Mouse (Mus musculus): Measurements from ENCODE around the gene Tbc1d8. TPM values are rescaled to one million over a fixed set of nuclear protein-coding genes. Genes with fewer than 3 reads are reported as not detected.
A peak's percentile ranks its signal among the peaks of the same experiment; 100 is the strongest.

The Tbc1d8 gene
- total and polyA plus RNA-seq, 2 experiments: 7.0 to 13.9 TPM

GRCm38 (mm10) chr1:39428280-39428679, 50.3 kb downstream of the Tbc1d8 start:
- Histone ChIP-seq H3K79me2 (ENCODE audit: control insufficient read depth, insufficient read depth, low read length) (peaks cover 9% of the 10 kb centered on the region; the same call in 1 of the 2 replicates), H3K9ac (ENCODE audit: low read depth, low read length) (no peak overlapping the region), H3K27ac (replicated peaks; ENCODE audit: insufficient read depth, low read depth, low read length) (no peak overlapping the region), H3K4me1 (ENCODE audit: control insufficient read depth, insufficient read depth, low read length) (peaks cover 8% of the 10 kb centered on the region; the same call in 1 of the 2 replicates), H3K36me3 (ENCODE audit: control insufficient read depth, insufficient read depth, low read length) (no peaks in the 10 kb centered on the region), H3K27me3 (ENCODE audit: control insufficient read depth, insufficient read depth, low read length) (no peaks in the 10 kb centered on the region), H3K4me3 (ENCODE audit: insufficient read depth, low read depth, low read length) (no peak overlapping the region)
- DNase-seq (ENCODE audit: extremely low read depth, low read depth, low spot score): no peak
- TF ChIP-seq POLR2A (IDR thresholded peaks at IDR 0.05; ENCODE audit: extremely low read depth, insufficient read depth, low read length): no peak
- no peak for TF ChIP-seq CTCF (IDR thresholded peaks at IDR 0.05; ENCODE audit: low read depth, low read length)
- WGBS: 77% methylated on average over 4 of the region's 4 CpGs

DNA sequence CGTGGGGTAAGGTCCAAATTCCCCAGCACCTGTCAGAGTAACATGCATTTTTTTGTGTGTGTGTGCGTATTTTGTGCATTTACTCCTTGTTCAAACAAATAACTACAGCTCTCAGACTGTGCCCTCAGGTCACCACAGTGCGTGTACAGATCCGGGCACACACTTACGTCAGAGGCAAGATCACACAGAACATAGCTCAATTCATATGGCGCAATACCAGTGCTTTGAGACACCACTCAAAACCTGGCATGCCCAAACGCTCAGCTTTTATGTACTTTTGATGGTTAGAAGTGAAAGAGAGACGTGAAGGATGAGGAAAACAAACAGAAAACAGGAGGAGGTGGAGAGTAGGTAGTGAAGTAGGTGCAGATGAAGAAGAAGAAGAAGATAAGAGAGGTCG, 53.1 kb downstream of the Tbc1d8 start:
- 30% methylated on average over 9 of the region's 9 CpGs for WGBS
- no peaks in the 10 kb centered on the region for H3K27me3 ChIP-seq (ENCODE audit: control insufficient read depth, insufficient read depth, low read length)
- TF ChIP-seq POLR2A (IDR thresholded peaks at IDR 0.05; ENCODE audit: extremely low read depth, insufficient read depth, low read length) (no peak), CTCF (IDR thresholded peaks at IDR 0.05; ENCODE audit: low read depth, low read length) (no peak)
- DNase-seq (ENCODE audit: extremely low read depth, low read depth, low spot score): peak; percentile 98
- no peaks in the 10 kb centered on the region for H3K36me3 ChIP-seq (ENCODE audit: control insufficient read depth, insufficient read depth, low read length)
- H3K27ac ChIP-seq (replicated peaks; ENCODE audit: insufficient read depth, low read depth, low read length): peak overlapping the region; percentile 64
- H3K4me3 ChIP-seq (ENCODE audit: insufficient read depth, low read depth, low read length): no peak overlapping the region
- H3K4me1 ChIP-seq (ENCODE audit: control insufficient read depth, insufficient read depth, low read length): peaks cover 7% of the 10 kb centered on the region; the same call in 1 of the 2 replicates
- H3K79me2 ChIP-seq (ENCODE audit: control insufficient read depth, insufficient read depth, low read length): no peaks in the 10 kb centered on the region; the same call in 1 of the 2 replicates
- no peak overlapping the region for H3K9ac ChIP-seq (ENCODE audit: low read depth, low read length)

GRCm38 (mm10) chr1:39420987-39421386, 57.6 kb downstream of the Tbc1d8 start:
- DNase-seq (ENCODE audit: extremely low read depth, low read depth, low spot score): no peak
- Histone ChIP-seq H3K4me3 (ENCODE audit: insufficient read depth, low read depth, low read length) (no peak overlapping the region), H3K4me1 (ENCODE audit: control insufficient read depth, insufficient read depth, low read length) (peaks cover 9% of the 10 kb centered on the region), H3K27ac (replicated peaks; ENCODE audit: insufficient read depth, low read depth, low read length) (no peak overlapping the region), H3K79me2 (ENCODE audit: control insufficient read depth, insufficient read depth, low read length) (no peaks in the 10 kb centered on the region), H3K27me3 (ENCODE audit: control insufficient read depth, insufficient read depth, low read length) (no peaks in the 10 kb centered on the region), H3K9ac (ENCODE audit: low read depth, low read length) (no peak overlapping the region), H3K36me3 (ENCODE audit: control insufficient read depth, insufficient read depth, low read length) (no peaks in the 10 kb centered on the region)
- TF ChIP-seq POLR2A (IDR thresholded peaks at IDR 0.05; ENCODE audit: extremely low read depth, insufficient read depth, low read length): no peak
- TF ChIP-seq CTCF (IDR thresholded peaks at IDR 0.05; ENCODE audit: low read depth, low read length): no peak
- WGBS: 81% methylated on average over 6 of the region's 6 CpGs

DNA sequence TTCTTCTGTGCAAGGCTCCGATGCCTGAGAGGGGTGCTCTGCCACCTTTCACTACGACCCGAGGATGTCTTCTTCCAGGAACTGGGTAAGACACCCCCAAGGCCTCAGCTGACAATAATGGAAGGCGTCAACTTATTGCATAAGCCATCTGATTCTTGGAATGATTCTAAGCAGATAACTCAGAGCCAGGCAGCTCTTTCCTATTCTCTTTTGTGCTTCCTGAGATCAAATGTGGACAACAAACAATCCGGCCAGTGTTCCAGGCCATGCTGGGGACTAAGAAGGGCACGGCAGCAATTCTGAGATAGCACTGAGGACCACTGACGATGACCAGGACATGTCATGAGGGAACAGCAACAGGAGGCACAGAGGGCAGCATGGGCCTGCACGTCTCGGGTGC, 59.7 kb downstream of the Tbc1d8 start:
- no peak overlapping the region for H3K27ac ChIP-seq (replicated peaks; ENCODE audit: insufficient read depth, low read depth, low read length)
- peaks cover 3% of the 10 kb centered on the region for H3K4me1 ChIP-seq (ENCODE audit: control insufficient read depth, insufficient read depth, low read length)
- H3K36me3 ChIP-seq (ENCODE audit: control insufficient read depth, insufficient read depth, low read length): no peaks in the 10 kb centered on the region
- no peak overlapping the region for H3K4me3 ChIP-seq (ENCODE audit: insufficient read depth, low read depth, low read length)
- no peak overlapping the region for H3K9ac ChIP-seq (ENCODE audit: low read depth, low read length)
- WGBS: 82% methylated on average over 9 of the region's 9 CpGs
- no peaks in the 10 kb centered on the region for H3K79me2 ChIP-seq (ENCODE audit: control insufficient read depth, insufficient read depth, low read length)
- DNase-seq (ENCODE audit: extremely low read depth, low read depth, low spot score): no peak
- no peaks in the 10 kb centered on the region for H3K27me3 ChIP-seq (ENCODE audit: control insufficient read depth, insufficient read depth, low read length)
- TF ChIP-seq CTCF (IDR thresholded peaks at IDR 0.05; ENCODE audit: low read depth, low read length) (no peak), POLR2A (IDR thresholded peaks at IDR 0.05; ENCODE audit: extremely low read depth, insufficient read depth, low read length) (no peak)

- Histone ChIP-seq H3K27me3 (ENCODE audit: control insufficient read depth, insufficient read depth, low read length) (no peaks in the 10 kb centered on the region), H3K27ac (replicated peaks; ENCODE audit: insufficient read depth, low read depth, low read length) (peak overlapping the region; percentile 45), H3K4me3 (ENCODE audit: insufficient read depth, low read depth, low read length) (no peak overlapping the region), H3K79me2 (ENCODE audit: control insufficient read depth, insufficient read depth, low read length) (no peaks in the 10 kb centered on the region; the same call in 1 of the 2 replicates), H3K4me1 (ENCODE audit: control insufficient read depth, insufficient read depth, low read length) (peaks cover 3% of the 10 kb centered on the region), H3K36me3 (ENCODE audit: control insufficient read depth, insufficient read depth, low read length) (no peaks in the 10 kb centered on the region), H3K9ac (ENCODE audit: low read depth, low read length) (0 out of 2 replicates have a peak overlapping the region, but pooled peaks have one; percentile 18)
- no peak for TF ChIP-seq POLR2A (IDR thresholded peaks at IDR 0.05; ENCODE audit: extremely low read depth, insufficient read depth, low read length)
- TF ChIP-seq CTCF (IDR thresholded peaks at IDR 0.05; ENCODE audit: low read depth, low read length): no peak
- DNase-seq (ENCODE audit: extremely low read depth, low read depth, low spot score): no peak
- 44% methylated on average over 12 of the region's 12 CpGs for WGBS
Measured at GRCm38 (mm10) chr1:39417817-39418216, 60.7 kb downstream of the Tbc1d8 start.

DNA sequence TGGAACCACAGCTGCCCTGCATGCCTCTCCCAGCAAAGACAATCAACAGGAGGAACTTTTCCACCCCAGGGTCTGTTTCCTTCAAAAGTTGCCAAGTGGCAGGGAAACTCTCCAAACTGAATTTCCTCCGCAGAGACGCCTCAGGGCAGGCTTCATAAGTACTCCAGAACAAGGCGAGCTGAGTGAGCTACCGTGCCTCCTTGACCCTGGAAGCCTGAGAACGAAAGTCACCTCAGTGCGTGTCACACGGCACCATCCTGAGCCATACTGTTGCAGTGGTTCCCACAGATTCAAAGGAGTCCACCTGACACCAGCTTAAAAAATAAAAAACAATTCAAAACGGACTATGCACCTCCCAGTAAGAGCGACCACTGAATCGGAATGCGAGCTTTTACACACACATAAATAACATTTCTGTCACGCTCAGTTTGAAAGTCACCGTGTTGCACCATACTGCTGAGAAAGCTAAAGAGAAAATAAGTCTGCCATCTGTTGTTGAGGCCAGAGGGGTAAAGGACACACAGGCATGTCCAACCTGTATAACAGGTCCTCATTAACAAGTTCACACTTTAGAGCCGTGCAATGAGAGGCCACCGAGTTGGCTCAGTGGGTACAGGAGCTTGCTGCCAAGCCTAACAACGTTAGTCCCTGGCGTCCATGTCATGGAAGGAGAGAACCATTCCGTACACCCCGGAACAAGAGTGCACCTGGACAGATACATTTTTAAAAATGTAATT, 68.3 kb downstream of the Tbc1d8 start:
- no peak overlapping the region for H3K9ac ChIP-seq (ENCODE audit: low read depth, low read length)
- no peaks in the 10 kb centered on the region for H3K27me3 ChIP-seq (ENCODE audit: control insufficient read depth, insufficient read depth, low read length)
- peaks cover 10% of the 10 kb centered on the region for H3K4me1 ChIP-seq (ENCODE audit: control insufficient read depth, insufficient read depth, low read length)
- no peaks in the 10 kb centered on the region; the same call in 1 of the 2 replicates for H3K79me2 ChIP-seq (ENCODE audit: control insufficient read depth, insufficient read depth, low read length)
- TF ChIP-seq POLR2A (IDR thresholded peaks at IDR 0.05; ENCODE audit: extremely low read depth, insufficient read depth, low read length) (no peak), CTCF (IDR thresholded peaks at IDR 0.05; ENCODE audit: low read depth, low read length) (no peak)
- WGBS: 86% methylated on average over 19 of the region's 19 CpGs
- no peak overlapping the region for H3K27ac ChIP-seq (replicated peaks; ENCODE audit: insufficient read depth, low read depth, low read length)
- no peak overlapping the region for H3K4me3 ChIP-seq (ENCODE audit: insufficient read depth, low read depth, low read length)
- H3K36me3 ChIP-seq (ENCODE audit: control insufficient read depth, insufficient read depth, low read length): no peaks in the 10 kb centered on the region; the same call in 1 of the 2 replicates
- no peak for DNase-seq (ENCODE audit: extremely low read depth, low read depth, low spot score)

All from liver, adult 2 months (tissue).